Mouse (Mus musculus) urinary bladder, adult 2 months (tissue): Measurements from ENCODE around the gene Gm10309. TPM values are rescaled to one million over a fixed set of nuclear protein-coding genes. Genes with fewer than 3 reads are reported as not detected.
"Not testable (repeated sequence)": the region's sequence is repeated elsewhere in the genome, so short reads cannot be mapped to it uniquely, and the experiment has no call there.

ENCODE experiments used
- DNase-seq: peaks from one replicate; pipeline ENCODE4 v3.0.0; 2022; ENCODE audit warnings: low spot score
- polyA plus RNA-seq: library from polyadenylated mRNA; depleted of rRNA; stranded (reverse); fragments of >200 nt; gene quantifications from 2 replicates; pipeline ENCODE4 v1.2.3, GENCODE M21; 2012

The Gm10309 gene
- polyA plus RNA-seq, 1 experiment = 0.14 TPM

- DNase-seq = no peak
These were observed 10.1 kb upstream of the Gm10309 start for GRCm38 (mm10) chr17:86514974-86515620.

DNA sequence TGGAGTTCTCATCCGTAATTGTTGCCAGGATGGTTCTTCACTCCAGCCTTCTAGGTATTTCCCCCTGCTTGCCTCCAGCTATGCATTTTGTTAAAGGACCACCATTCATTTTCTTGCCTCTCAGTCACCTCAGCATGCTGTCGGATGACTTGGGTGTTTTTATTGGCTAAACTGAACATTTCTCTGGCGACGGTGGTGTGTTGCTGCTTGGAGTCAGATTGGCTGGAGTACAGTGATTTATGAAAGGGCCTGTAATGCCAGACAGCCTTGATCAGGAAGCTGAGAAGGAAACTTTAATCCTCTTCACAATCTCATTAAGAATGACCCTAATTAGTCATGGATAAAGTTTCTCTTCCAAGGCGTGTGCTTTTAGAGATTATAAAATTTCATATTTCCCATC lies 4.8 kb upstream of the Gm10309 start:
- no peak for DNase-seq

GRCm38 (mm10) chr17:86508212-86508490 lies 3.1 kb upstream of the Gm10309 start:
- no peak for DNase-seq

DNA sequence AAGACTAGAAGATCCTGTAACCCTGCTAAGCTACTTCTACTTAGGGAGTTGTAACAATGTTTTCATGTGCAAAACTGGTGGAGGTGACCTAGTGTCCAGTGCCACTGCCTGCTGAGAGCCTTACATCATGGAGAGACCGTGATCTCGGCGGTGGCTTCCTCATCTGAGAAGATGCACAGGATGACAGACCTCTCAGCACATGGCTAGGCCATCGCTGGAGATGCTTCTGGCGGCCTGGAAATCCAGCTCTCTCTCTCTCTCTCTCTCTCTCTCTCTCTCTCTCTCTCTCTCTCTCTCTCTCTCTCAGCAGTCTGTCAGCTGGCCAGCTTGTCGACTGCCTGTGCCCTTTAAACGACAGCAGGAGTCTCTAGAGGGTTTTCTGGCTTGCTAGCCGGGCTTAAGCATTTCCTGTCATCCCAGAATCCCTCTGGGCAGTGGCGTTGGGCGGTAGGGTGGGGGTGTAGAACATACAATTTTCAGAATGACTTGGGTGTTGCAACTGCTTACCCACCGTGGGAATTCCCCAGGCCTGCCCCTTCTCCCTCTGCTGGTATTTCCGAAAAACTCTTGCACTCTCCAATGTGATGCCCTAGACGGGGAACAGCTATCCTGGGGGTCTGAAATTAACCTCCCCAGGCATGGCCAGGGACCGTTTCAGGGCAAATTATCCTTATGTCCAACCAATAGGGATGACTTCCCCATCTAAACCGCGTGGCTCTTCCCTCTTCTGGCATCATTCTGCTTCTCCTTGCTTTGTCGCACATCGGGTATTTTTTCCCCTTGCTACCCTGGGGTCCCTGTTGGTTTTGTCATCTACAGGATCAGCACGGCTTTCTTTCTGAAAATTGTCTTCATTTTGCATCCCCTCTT lies 2.5 kb upstream of the Gm10309 start:
- DNase-seq = no peak

DNA sequence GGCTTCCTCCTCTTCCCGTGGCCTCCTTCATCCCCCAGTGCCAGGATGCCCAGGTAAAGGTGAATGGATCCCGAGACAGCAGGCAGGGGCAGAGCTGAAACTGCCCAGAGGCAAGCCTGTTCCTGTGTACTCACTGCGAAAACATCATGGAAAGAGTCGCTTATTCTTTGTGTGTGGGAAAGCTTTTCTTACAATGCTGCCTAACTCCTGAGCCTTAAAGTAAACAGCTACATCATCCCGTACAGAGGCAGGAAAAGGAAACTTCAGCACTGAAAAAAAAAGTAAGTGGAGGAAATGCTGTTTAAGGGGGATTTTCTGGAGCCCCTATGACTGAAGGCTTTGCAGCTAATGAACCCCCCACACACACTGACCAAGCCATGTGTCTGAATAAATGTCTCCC lies 1.8 kb upstream of the Gm10309 start:
- DNase-seq = no peak

DNA sequence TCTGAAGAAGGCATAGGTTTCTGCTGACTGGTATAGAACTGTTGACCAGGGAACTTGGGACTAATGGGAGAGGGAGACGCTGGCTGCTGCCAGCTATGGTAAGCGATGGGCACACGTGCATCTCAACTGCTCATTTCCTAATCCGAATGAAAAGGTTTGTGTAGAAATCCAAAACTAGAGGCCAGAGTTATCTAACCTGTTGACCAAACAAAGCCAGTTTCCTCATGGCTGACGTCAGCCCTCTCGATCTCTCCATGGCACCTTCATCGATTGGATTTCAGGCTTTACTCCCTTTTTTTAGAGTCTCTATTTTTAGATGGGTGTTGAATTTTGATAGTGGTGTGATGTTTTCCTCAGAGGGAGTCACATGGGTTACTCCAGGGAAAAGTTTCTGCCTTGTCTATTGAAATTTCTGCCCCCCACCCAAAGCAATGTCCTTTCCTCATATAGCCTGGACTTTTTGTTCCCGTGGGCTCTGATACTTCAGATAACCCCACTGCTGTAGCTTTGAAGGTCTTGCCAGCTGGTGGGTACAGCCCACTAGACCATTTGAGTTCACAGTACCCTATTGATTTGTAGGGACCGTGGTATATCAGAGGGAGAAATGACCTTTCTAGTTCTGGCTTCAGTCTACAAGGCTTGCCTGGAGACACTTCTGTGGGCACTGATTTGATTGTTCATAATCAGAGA lies 1.7 kb downstream of the Gm10309 start:
- no peak for DNase-seq

- no peak for DNase-seq
These were observed 3.6 kb downstream of the Gm10309 start for GRCm38 (mm10) chr17:86501393-86501792.

GRCm38 (mm10) chr17:86499359-86500045 lies 5.5 kb downstream of the Gm10309 start:
- DNase-seq = no peak

GRCm38 (mm10) chr17:86497302-86497701 lies 7.7 kb downstream of the Gm10309 start:
- no peak for DNase-seq

GRCm38 (mm10) chr17:86496123-86496771 lies 8.8 kb downstream of the Gm10309 start:
- no peak for DNase-seq

DNA sequence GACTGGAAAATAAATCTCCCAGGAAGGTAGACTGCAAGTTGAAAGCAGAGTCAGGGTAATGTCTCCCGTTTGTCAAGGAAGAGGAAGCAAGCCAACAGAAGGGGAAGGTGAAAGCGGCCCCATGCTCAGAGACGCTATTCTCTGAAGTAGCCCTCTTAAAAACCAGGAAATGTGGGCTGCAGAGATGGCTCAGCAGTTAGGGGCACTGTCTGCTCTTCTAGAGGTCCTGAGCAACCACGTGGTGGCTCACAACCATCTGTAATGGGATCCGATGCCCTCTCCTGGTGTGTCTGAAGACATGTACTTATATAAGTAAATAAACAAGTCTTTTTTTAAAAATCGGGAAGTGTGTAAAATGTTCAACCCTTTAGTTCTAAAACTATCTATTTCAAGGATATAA lies 10.1 kb downstream of the Gm10309 start:
- no peak for DNase-seq

GRCm38 (mm10) chr17:86494494-86494893 lies 10.5 kb downstream of the Gm10309 start:
- DNase-seq = no peak

- no peak for DNase-seq
These were observed 11.1 kb downstream of the Gm10309 start for GRCm38 (mm10) chr17:86493891-86494420.

DNA sequence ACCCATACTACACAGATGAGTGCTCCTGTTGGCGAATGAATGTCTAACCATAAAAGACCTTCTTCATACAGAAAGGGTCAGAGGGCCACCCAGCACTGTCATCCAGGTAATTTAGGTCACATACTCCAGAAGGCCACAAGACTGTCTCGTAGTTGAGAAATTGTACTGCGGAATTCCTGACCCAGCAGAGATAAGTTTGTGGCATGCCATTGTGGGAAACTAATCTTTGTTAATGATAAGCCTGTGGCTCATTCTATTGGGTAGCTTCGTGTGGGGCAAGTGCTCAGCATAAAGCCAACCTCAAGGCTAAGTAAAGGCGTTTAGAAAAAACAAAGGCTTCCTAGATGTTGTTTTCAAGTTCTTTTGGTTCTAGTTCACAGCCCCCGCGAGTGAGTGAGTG lies 12.7 kb downstream of the Gm10309 start:
- DNase-seq = no peak

DNA sequence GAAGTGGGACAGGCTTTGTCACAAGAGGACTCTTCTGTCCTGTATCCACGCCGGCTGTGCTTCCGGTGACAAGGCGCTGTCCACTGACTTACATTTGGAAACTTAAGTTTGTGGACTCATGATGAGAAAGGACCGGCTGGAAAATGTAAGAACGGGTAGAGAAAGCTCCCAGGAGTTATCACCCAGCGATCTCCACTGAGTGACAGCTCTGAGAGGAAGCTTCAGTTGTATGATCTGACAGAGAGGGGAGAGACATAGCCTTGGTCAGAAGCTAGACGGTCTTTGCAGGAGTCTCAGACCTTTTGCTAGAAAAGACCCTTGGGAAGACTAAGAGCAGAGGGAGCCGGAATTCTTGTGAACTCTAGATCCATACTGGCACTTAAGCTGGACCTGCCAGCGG lies 15.2 kb downstream of the Gm10309 start:
- DNase-seq = no peak

DNA sequence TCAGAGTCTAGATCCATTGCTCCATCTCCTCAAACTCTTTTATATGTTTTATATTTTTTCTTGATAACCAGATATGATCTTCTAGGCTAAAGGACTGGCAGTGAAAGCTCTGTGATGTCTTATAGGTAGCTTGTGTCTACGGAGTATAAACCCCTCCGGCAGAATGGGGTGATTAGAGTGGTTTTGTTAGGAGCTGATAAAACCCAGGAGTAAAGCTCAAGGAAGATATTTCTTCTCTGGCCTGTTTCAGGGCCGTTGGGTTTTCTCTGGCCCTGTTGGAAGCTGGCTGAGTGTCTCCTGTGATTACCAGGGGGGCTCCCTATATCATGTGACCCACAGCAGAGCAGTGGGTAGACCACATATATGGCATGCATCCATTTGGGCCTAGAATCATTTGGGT lies 17.6 kb downstream of the Gm10309 start:
- no peak for DNase-seq

DNA sequence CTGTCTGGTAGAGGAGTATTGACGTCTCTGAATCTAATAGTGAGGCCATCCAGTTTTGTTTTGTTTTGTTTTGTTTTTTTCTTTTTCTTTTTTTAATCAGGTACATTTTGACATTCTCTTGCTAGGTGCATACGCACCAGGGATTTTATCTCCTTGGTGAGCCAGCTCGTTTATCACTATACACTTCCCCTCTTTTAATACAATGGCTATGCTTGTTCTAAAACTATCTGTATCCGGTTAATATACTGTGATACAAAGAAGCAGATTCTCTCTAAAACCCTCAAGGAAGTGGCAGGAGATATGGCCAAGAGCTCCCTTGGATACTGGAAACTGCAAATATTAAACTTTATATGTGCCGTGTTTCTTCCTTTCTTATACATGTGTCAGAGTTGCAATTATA lies 18.4 kb downstream of the Gm10309 start:
- DNase-seq = no peak

- DNase-seq = peak; percentile 47
These were observed 20.8 kb downstream of the Gm10309 start for GRCm38 (mm10) chr17:86484087-86484737.

DNA sequence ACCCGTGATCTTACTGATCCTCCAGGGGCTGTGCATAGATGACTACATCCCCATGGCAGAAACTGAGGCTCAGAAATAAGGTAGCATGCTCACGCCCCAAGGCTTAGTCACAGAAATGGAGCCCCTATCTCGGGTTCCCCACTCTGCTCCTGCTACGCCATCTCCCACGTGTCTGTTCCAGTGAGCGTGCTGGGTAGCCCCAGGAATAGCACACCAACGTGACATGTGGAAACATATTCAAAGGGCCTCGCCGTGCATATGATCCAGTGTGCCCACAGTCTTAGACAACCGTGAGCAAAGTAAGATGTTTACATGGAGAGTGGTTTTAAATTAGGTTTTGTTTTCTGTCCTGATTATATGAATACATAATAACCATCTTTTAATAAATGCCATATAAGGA lies 22.4 kb downstream of the Gm10309 start:
- DNase-seq = no peak

DNA sequence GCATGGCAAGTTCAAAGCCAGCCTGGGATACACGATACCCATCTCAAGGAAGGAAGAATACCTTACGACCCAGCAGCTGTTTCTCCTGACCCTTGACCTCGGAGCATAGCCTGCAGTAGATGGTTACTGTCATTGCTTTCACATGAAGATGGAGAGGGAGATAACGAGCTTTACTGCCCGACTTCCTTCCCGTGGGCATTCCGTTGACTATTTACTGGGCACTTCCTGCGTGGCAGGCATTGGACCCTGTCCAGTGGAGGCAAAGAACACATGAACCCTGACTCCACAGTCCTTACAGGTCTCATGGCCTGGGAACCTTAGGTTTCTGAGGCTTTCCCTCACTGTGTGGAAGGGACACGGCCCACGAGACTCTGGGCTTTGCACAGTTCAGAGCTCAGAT lies 25.6 kb downstream of the Gm10309 start:
- DNase-seq = no peak

GRCm38 (mm10) chr17:86477401-86477800 lies 27.6 kb downstream of the Gm10309 start:
- DNase-seq = not testable (repeated sequence)
